Mouse (Mus musculus) cerebellum, adult 9-10 months (tissue): ENCODE measurements around the gene Bmyc.
"Not testable (repeated sequence)": the region's sequence is repeated elsewhere in the genome, so short reads cannot be mapped to it uniquely, and the experiment has no call there.

Source experiments
- DNase-seq: peaks from one replicate; pipeline ENCODE4 v3.0.0; 2022

The Bmyc gene

DNA sequence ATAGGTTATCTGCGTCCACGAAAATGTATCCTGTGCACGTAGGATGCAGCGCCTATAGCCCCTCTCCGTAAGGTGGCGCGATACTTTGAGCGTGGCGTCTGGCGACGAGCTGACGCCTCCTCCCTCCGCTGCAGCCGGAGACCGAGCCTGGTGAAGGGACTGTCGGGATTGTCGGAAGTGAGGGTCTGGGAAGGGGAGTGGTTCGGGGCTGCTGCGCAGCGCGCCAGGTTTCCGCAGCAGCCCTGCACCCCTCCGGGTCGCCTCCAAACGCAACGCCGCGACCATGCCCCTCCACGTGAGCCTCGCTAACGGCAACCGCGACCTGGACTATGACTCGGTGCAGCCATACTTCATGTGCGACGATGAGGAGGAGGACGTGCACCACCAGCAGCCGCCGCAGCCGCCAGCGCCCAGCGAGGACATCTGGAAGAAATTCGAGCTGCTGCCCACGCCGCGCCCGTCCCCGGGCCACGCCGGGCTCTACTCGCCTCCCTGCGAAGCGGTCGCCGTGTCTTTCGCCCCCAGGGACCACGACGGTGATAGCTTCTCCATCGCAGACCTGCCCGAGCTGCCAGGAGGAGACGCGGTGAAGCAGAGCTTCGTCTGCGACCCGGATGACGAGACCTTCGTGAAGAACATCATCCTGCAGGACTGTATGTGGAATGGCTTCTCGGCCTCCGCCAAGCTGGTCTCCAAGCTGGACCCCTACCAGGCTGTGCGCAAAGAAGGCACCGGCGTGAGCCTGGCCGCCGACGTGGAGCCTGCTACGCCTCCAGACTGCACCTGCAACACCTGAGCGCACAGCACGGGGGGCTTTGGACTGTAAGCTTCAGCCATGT is at the start of gene Bmyc:
Gene Bmyc, plus strand, starts transcription at position 97 of the 839 bp plus-strand sequence.
- DNase-seq = peak; percentile 85

DNA sequence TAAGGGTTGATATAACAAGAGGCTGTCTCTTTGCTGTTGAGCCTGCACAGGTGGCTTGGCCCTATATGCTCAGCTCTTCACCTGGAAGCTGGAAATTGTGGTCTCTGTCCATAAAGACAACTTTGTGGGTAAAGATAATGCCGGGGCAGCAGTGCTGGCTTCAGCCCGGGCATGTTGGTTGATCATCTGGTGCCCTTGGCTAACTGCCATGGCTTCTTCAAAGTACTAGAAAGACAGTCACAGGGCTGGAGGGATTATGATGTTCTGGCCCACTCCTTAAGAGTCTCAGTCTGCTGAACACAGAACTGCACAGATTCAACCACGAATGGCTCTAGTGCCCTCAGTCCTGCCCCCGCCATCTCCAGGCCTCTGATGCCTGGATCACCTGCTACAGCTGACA is 49.3 kb upstream of the Bmyc start:
- DNase-seq = peak; percentile 29

DNA sequence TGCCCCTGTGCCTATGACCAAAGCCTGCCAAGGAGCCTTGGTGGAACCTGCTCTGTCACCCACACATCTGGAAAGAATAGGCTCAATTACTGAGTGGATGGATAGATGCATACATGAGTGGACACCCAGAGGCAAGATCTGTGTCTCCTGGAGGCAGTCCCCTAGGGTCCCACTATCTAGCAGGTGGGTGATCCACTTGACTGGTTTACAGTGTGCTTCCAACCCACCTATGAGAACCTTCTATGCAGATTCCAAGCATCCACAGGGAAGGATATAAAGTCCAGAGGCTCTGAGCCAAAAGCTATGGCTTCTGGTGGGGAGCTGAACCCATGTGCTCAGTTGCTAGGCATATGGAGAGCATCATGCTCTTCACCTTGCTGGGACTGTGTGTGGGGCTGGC is 48.9 kb upstream of the Bmyc start, which contains the start of gene Lcn5:
Gene Lcn5, plus strand, starts transcription at position 301 of the 400 bp plus-strand sequence.
- DNase-seq = no peak

DNA sequence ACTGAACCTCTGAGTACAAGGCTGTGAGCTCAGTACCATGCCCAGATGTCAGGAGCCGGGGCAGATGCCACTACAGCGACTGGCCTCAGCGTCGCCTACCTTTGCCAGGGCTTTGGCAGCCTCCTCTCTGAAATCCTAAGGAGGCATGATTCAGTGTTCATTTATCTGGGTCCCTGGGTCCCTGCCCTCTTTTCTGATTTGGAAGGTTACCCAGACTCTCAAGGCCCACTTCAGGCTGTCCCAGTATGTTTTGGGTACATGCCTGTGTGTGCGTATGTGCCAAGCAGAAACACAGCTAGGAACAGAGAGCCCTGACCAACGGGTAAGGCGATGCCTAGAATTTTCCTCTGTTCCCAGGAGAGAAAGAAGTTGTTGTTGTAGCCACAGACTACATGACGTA is 46.3 kb upstream of the Bmyc start:
- DNase-seq = no peak

DNA sequence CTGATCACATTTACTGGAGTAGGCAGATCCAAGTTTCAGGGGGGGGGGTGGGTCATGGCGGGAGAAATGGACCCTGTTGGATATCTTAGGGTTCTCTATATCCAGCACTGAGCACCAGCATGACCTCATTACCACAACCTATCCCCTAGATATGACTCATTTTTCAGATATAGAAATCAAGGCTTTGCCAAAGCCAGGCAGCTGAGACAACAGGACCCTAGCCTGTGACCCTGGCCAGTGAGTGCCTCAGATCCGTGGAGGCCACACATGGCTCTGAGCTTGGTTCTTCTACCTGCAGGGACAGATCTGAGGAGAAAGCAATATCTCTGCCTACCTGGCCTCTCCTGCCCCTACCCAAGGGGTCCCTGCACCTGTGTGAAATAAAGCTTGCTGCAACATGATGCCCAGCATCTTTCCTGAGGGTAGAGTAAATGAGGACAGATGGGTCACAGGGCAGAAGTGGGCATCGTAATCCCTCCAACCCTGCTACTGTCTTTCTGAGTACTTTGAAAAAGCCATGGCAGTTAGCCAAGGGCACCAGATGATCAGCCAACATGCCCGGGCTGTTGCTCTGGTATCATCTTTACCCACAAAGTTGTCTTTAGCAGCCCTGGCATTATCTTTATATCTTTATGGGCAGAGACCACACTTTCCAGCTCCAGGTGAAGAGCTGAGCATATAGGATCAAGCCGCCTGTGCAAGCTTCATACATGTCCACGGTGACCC is 45.1 kb upstream of the Bmyc start:
- no peak for DNase-seq

DNA sequence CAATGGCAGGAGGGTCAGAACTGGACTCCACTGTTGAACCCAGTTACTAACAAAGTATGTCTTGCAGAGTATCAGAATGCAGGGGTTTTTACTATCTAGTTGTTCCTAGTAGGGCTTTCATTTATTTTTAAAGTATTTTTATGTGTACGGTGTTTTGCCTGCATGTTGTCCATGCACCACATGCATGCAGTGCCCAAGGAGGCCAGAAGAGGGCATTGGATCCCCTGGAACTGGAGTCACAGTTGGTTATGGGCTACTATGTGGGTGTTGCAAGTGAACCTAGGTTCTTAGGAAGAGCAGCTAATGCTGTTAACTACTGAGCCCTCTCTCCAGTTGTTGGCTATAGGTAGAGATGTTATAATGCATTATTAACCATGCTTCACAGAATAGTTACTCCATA is 43.0 kb upstream of the Bmyc start:
- DNase-seq = peak; percentile 24

DNA sequence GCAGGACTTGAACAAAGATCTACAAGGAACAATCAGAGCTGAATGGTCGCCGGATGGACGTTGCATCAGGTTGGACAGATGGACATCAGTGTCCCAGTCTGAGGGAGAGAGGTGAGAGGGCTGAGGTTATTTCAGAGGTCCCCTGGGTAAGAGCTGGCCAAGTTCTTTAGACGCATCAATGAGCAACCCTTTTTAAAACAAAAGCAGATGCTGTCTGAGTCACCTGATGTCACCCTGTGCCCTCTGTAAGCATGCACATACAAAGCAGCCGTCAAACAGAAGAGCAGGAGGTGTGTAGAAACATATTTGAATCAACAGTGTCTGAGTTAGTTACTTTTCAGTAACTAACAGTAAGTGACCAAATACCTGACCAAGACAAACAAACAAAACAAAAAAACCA is 42.4 kb upstream of the Bmyc start:
- DNase-seq = no peak

DNA sequence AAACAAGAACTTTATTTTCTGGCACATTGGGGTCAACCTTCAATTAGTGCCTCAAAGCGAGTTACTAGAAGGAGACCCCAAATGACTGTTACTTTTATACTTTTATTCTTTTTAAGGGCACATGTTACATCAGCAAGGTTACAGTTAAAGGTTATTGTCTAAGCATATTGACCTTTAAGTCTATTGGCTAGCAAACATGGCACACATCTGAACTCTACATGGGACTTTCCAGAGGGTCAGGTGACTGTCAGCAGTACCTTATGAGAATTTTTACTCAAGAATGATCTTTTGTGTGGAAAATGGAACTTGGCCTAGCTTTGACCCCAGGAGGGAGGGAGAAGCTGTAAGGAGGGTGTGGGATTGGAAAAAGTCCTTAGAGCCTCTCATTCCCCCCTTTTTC is 40.0 kb upstream of the Bmyc start:
- DNase-seq = no peak

DNA sequence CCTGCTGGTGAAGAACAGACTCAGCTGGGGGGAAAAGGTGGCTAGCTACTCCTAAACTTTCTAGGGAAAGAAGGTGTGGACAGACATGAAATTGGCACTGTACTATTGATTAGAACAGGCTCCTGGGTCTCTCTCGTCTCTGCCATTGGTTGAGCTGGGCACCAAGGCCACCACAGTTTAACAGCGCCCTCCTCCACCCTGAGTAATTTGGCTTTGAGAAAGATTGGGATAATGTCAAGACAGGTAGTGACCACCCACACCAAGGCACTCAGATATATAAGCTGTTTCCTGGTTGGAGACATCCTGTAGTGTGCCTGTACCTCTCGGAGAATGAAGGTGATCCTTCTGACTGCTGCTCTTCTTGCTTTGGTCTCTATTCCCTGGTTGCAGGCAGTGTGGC is 30.1 kb upstream of the Bmyc start, which contains the start of gene Lcn6:
Gene Lcn6, plus strand, starts transcription at position 301 of the 400 bp plus-strand sequence.
- no peak for DNase-seq

DNA sequence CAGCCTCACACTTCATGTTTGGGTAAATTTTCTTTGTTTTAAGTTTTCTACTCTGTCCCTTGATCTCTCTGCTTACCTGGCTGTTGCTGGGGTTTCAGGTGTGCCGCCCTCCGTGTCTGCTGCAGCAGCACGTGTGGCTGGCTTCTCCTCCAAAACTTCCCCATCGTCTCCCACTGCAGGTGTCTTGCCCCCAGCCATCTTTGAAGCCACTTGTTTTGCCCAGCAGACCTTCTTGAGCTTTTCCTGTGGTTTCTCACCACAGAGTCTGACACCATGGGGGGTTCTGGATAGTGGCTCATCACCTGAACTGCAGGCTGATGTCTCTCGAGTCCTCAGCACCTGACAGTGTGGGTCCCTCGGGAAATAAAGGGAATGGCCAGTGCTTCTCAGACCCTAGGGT is 27.0 kb upstream of the Bmyc start:
- no peak for DNase-seq

DNA sequence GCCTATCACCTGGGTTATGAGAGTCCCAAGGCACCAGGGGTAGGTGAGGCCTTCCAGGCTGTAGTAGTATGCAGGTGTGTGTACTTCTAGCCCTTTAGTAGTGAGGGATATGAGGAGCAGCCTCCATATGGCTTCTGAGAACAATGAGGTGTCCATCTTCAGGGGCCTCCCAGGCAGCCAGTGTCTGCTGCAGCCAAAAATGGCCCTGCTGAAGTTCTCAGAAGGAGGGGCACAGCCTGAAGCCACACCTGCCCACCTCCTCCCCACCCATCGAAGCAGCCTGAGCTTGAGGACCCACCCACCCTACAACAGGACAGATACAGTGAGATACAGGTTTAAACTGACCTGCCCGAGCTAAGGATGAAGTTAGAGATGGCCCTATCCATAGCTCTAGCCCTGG is 24.1 kb upstream of the Bmyc start, which contains the start of gene Lcn10:
Gene Lcn10, plus strand, starts transcription at position 301 of the 400 bp plus-strand sequence.
- no peak for DNase-seq

DNA sequence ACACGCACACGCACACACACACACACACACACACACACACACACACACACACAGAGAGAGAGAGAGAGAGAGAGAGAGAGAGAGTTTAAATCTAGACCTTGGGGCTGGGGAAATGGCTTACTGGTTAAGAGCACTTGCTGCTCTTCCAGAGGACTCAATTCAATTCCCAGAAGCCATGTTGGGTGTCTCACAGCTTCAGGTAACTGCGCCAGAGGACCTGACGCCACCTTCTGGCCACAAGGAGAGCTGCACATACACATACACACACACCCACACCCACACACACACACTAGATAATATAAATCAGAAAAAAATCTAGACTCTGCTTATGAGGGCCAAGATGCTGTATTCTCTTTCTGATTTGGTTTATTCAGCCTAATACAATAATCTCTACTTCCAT is 19.6 kb upstream of the Bmyc start:
- DNase-seq = no peak

DNA sequence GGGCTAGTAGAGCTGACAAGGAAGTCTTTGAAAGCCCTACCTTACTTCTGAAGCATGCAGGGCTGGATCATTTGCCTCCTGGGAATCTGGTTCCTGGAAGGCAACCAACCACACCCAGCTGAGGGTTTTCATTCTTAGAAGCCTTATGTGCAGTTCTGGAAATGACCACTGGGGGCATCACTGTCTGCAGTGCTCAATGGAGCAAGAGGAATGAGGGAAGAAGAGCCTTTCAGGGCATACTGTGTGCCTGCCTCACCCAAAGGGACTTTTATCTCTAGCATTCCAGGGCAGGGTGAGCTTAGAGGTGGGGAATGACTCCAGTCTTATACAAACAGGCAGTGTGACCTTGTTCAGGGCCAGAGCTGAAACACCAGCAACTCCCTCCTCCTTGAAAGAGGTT is 11.9 kb upstream of the Bmyc start:
- peak; percentile 61 for DNase-seq

DNA sequence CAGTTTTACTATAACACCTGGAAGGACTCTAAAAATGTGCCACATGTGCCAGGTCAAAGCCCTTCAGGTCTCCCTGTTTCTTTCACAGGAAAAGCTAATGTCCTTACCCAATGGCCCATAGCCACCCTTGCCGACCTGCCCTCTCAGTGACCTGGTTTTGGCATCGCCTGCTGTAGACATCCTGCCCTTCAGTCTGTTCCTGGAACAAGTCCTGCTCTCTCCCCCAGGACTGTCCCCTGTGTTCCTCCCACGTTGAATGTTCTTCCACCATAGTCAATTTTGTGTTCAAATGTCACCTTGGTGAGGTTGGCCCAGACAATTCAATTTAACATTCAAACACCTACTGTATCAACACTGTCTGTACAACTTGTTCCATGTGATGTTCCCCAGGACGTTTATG is 9.6 kb upstream of the Bmyc start:
- no peak for DNase-seq

DNA sequence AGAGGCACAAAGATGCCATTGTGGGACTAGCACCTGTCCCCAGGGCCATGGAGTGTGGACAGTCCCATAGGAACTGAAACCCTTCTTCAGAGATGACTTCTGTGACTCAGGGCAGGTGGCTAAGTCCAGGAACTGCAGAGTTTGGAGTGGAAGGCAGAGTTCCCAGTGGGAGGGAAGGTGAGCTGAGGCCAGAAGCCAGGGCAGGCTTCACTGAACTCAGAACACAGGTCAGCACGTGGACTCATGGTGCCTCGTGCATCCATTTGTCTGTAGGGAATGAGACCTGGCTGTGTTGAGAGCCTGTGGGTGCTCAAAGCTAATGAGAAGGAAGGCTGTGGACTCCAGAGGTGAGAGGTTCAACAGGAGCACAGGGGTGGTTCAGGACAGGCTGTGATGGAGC is 7.8 kb upstream of the Bmyc start:
- no peak for DNase-seq

DNA sequence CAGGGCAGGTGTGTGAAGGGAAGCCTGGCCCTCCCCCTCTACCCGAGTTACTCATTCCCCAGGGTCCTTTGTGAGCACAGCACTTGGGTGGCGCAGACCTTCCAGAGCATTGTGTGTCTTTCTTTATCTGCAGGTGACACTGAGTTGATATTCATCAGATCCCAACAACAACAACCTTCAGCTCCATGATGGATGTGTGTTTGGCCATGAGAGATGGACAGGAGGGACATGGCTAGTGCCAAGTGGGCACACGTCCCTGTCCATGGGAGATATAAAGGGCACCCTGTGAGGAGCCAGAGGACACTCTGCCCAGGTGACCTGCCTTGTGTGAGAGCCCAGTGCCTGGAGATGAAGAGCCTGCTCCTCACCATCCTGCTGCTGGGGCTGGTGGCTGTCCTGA is 6.8 kb upstream of the Bmyc start, which contains the start of gene Obp2a:
Gene Obp2a, plus strand, starts transcription at position 301 of the 400 bp plus-strand sequence.
- not testable (repeated sequence) for DNase-seq

DNA sequence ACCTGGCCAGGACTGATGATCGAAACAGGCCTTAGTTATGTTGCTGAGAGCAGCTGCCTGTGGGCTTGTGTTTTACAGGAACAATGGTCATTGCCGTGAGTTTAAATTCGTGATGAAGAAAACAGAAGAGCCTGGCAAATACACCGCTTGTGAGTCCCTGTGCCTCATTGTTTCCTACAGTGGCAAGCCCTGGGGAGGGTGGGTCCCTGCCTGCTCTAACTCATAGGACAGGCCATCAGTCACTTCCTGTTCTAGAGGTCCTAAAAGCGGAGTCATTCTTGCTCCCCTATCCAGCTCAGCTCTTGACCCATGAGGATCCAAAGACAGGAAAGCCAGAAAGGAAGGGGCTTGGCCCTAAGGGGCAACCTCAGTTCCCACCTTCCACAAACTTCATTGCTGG is 5.5 kb upstream of the Bmyc start:
- DNase-seq = no peak

DNA sequence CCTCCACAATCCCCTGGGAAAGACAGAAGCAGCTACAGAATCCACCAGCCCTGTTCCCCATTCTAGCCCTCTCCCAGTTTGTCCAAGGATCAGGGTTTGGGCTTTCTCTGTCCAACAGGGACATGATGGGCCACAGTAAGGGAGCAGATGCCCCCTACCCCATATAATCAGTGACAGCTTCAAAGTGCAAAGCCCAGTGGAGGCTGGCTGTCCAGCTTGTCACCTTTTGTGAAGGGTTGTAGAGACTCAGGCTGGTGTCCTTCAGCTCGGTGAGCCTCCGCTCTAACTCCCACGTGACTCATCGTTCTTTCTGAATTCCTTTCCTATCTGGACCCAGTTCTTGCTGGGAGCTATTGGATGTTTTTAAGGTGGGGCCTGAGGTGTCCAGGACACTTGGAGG is 2.8 kb upstream of the Bmyc start:
- no peak for DNase-seq

DNA sequence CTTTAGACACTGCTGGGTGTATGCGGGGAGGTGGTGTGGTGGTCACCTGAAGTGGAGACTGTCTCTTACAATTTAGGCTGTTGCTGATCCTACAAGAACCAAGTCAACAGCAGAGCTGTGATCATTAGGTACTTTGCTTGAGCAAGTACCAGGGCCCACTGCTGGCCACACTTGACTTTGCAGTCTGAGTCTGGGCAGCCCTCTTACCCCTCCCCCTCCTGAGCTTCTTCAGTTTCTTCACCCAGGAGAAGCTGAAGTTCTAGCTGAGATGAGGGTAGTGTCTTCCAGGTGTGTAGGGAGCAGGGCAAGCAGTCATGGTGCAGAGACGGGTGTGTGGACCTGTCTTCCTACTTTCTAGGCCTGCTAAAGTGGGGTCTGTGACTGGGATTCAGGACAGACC is 1.6 kb downstream of the Bmyc start:
- peak; percentile 61 for DNase-seq

DNA sequence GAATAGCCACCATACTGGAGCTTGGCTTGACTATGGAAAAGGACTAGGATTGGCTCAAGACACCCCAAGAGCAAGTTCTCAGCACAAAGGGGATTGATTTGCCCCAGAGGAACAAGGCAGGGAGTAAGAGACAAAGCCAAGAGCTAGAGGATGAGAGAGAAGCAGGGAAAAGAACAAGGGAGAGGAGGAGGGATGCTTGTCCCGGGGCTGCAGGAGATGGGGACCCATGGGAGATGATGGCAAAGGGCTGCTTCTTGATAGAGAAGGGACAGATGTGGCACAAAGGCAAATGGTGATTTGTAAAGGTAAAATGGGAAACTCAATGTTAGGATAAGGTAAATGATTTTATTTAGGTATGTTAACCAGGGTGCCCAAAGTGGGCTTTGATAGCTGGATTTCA is 2.5 kb downstream of the Bmyc start:
- not testable (repeated sequence) for DNase-seq

DNA sequence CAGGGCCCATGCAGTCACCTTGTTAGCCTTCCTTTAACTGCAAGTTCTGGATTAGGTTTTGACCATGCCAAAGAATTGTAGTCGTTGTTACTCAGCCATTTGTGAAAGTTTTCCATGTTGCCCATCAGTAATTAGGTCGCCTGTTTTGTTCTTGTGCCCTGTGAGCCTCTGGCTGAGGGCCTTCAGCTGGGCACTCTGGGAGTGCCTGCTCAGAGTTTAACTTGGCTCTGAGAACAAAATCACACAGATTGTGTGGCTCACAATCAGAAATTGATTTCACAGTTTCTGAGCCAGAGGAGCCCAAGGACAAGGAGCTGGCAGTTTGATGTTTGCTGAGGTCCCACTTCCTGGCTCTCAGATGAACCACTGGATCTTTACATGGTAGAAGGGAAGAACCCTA is 3.3 kb downstream of the Bmyc start:
- DNase-seq = not testable (repeated sequence)

DNA sequence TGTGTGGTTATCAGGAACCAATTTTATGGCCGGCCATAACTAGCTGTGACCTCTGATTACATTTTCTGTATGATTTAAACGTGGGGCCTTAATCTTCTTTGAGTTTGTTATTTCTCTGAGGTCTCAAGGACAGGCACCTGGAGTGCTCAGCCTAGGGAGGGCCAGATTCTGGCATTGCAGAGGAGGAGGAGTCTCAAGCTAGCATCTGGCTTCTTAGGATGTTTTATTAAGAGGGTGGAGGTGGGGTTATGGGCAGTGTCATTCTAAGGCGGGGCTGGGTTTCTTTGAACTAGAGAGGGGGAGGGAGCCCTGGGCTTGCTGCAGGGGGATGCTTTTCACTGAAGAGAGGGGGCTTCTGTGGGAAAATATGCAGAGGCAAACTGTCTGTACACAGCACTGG is 5.1 kb downstream of the Bmyc start:
- DNase-seq = not testable (repeated sequence)

DNA sequence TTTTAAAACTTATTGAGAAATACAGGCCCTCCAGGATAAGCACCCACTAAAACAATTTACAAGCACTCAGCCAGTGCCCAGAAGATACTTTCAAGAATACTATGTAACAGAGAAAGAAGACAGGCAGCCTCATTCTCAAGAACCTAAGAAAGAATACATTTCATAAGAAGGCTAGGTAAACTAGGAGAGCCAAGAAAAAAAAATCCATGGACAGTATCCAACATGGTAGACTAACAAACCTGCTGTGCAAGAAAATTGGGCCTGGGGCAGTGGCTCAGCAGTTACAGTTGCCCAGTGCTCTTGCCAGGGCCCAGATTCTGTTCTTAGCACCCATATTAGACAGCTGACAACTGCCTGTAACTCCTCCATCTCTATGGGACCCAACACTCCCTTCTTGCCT is 10.7 kb downstream of the Bmyc start:
- DNase-seq = no peak
